In the genomic region with DNA sequence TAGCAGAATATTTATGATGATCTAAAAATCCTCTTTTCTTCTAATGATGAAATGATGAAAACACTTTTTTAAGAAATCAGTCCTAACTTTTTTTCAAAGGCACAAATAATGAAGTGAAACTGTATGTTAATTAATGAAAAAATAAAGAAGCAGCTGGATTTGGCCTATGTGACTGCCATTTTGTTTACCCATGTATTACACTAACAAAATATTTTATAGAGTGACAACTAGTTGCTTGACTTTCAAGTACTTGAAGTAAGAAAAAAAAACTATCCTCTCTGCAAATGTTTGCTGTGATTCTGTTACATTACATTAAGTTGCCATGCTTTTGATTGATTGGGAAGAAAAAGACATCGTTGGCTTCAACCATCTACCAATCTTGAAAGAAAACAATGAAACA, we compare ENCODE assay signal across 29 mouse cellular contexts.
"Had no signal": no experiment of that assay in that cellular context is flagged by ENCODE, and none has a peak within 500 bp of the region (broad histone marks: within the 10 kb centered on the region; RNA-seq: fewer than 3 reads in every experiment).

No protein-coding gene starts in this region.

- H3K27me3 ChIP-seq: limb, embryonic 12.5 days; limb, embryonic 13.5 days; limb, embryonic 15.5 days; liver, embryonic 12.5 days; liver, embryonic 13.5 days; liver, embryonic 15.5 days; megakaryocyte, embryonic 14.5 days; midbrain, embryonic 12.5 days; midbrain, embryonic 13.5 days; midbrain, embryonic 15.5 days; neural tube, embryonic 12.5 days had no signal

- H3K9me3 ChIP-seq: limb, embryonic 10.5 days; limb, embryonic 12.5 days; limb, embryonic 13.5 days; limb, embryonic 15.5 days; liver, embryonic 12.5 days; liver, embryonic 13.5 days; liver, embryonic 15.5 days; megakaryocyte, embryonic 14.5 days; midbrain, embryonic 10.5 days; midbrain, embryonic 12.5 days; midbrain, embryonic 13.5 days; midbrain, embryonic 15.5 days; neural tube, embryonic 12.5 days had no signal

- DNase-seq: layer of hippocampus, postnatal 36 days; left cerebral cortex, postnatal 4 days; liver; liver, embryonic 13.5 days; liver, postnatal 0 days; lung, adult 18-20 months; lung, adult 2 months; lung, postnatal 36 days; lung, postnatal 4 days; midbrain, embryonic 14.5 days had no signal

- H3K9ac ChIP-seq: limb, embryonic 12.5 days; limb, embryonic 13.5 days; limb, embryonic 15.5 days; liver, embryonic 12.5 days; liver, embryonic 13.5 days; liver, embryonic 14.5 days; liver, embryonic 15.5 days; liver, postnatal 0 days; midbrain, embryonic 12.5 days; midbrain, embryonic 13.5 days; midbrain, embryonic 15.5 days; neural tube, embryonic 12.5 days had no signal

- H3K27ac ChIP-seq: left cerebral cortex, adult 2 months; limb, embryonic 10.5 days; limb, embryonic 12.5 days; limb, embryonic 13.5 days; limb, embryonic 15.5 days; liver, embryonic 12.5 days; liver, embryonic 13.5 days; liver, embryonic 14.5 days; liver, embryonic 15.5 days; macrophage; midbrain, embryonic 10.5 days; midbrain, embryonic 12.5 days; midbrain, embryonic 13.5 days; midbrain, embryonic 15.5 days; neural tube, embryonic 12.5 days had no signal

- H3K36me3 ChIP-seq: limb, embryonic 10.5 days; limb, embryonic 12.5 days; limb, embryonic 13.5 days; limb, embryonic 15.5 days; liver, embryonic 12.5 days; liver, embryonic 13.5 days; liver, embryonic 15.5 days; midbrain, embryonic 10.5 days; midbrain, embryonic 12.5 days; midbrain, embryonic 13.5 days; midbrain, embryonic 15.5 days; neural tube, embryonic 12.5 days had no signal

- H3K4me1 ChIP-seq: limb, embryonic 10.5 days; limb, embryonic 12.5 days; limb, embryonic 13.5 days; limb, embryonic 15.5 days; liver, embryonic 12.5 days; liver, embryonic 13.5 days; liver, embryonic 15.5 days; megakaryocyte, embryonic 14.5 days; midbrain, embryonic 10.5 days; midbrain, embryonic 12.5 days; midbrain, embryonic 13.5 days; midbrain, embryonic 15.5 days; neural tube, embryonic 12.5 days had no signal

- H3K4me2 ChIP-seq: limb, embryonic 12.5 days; limb, embryonic 13.5 days; limb, embryonic 15.5 days; liver, embryonic 11.5 days; liver, embryonic 12.5 days; liver, embryonic 13.5 days; liver, embryonic 15.5 days; midbrain, embryonic 11.5 days; midbrain, embryonic 12.5 days; midbrain, embryonic 13.5 days; midbrain, embryonic 15.5 days; neural tube, embryonic 12.5 days had no signal

- H3K4me3 ChIP-seq: left cerebral cortex, adult 2 months; limb, embryonic 10.5 days; limb, embryonic 12.5 days; limb, embryonic 13.5 days; limb, embryonic 15.5 days; liver, embryonic 12.5 days; liver, embryonic 13.5 days; liver, embryonic 15.5 days; megakaryocyte, embryonic 14.5 days; midbrain, embryonic 10.5 days; midbrain, embryonic 12.5 days; midbrain, embryonic 13.5 days; midbrain, embryonic 15.5 days; myocyte; neural tube, embryonic 12.5 days had no signal

- ATAC-seq: liver, embryonic 12.5 days; liver, postnatal 0 days; midbrain, embryonic 13.5 days; midbrain, embryonic 15.5 days; midbrain, embryonic 16.5 days had no signal
